Mouse (Mus musculus) cerebellum, adult 11-12 months (tissue): ENCODE results near the gene Celf2.

Experiments
- DNase-seq: peaks from one replicate; pipeline ENCODE4 v3.0.0; 2022

The Celf2 gene

DNA sequence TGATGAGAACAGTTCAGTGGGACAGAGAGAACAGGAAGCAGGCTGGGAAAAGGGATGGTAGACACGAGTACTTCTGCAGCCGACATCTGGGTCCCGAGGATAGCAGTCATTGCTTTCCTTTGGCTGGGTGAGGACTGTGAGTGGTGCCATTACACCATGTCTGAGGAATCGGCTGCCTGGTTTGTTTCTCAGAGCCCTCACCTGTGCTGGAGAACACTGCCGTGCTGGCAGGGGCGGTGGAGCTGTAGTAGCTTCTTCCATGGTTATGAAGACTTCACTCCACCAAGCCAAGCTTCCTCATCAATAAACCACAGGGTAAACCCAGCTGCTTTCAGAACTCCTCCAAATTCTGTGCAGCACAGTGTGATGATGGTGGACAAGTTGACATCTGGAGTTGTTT lies 860.5 kb downstream of the Celf2 start:
- no peak for DNase-seq

- no peak for DNase-seq
Measured at GRCm38 (mm10) chr2:6647028-6647427, 862.3 kb downstream of the Celf2 start.

DNA sequence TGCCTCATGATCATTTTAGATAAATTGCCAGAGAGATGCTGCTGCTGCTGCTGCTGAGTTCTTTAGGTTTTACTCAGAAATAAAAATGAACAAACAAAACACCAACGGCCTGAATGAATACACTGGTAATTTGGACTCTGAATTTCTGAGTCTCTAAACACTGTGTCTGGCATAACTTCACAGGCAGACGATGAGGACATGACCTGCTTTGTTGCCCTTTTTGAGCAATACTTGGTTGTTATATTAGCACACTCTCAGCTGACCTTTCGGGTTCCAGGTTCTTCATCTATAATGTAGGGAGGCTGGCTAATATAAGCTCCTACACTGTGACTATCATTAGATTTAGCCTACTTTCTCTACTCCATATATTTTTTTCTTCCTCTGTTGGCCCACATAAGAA lies 863.0 kb downstream of the Celf2 start:
- DNase-seq, result no peak

DNA sequence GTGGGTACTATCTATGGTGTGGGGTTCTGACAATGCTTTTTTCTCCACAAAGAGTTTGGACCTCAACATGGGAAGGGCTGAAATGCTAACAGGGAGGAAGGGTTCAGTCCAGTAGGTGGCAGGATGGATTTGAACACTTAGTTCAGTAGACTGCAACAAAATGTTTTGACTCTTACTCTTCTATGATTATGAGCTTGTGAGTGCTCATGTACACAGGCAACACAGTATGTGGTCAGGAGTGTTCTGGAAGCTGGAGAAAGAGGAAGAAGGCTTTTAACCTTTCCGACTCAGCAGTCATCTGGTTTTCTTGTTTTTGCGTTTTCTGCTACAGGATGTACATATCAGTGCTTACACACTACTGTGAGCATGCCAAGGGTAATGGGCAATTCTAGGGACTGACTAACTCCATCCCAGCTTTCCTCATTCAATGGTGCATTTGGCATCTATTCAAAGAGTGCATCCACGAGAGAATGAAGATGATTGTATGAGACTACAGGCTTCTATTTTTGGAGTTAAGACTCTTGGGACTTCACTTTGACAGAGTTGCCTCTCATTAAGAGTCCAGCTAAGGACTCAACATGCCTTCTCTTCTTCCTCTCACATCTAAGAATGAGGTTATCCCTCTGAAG lies 867.0 kb downstream of the Celf2 start:
- no peak for DNase-seq

GRCm38 (mm10) chr2:6639370-6639769 lies 870.0 kb downstream of the Celf2 start:
- no peak for DNase-seq

- DNase-seq, result no peak
Measured at GRCm38 (mm10) chr2:6637147-6637546, 872.2 kb downstream of the Celf2 start.

- DNase-seq, result no peak
Measured at GRCm38 (mm10) chr2:6634899-6635298, 874.5 kb downstream of the Celf2 start.

- no peak for DNase-seq
Measured at GRCm38 (mm10) chr2:6633115-6633514, 876.2 kb downstream of the Celf2 start.

- DNase-seq, result no peak
Measured at GRCm38 (mm10) chr2:6623802-6624201, 885.6 kb downstream of the Celf2 start.

- DNase-seq, result no peak
Measured at GRCm38 (mm10) chr2:6622082-6622481, 887.3 kb downstream of the Celf2 start.

DNA sequence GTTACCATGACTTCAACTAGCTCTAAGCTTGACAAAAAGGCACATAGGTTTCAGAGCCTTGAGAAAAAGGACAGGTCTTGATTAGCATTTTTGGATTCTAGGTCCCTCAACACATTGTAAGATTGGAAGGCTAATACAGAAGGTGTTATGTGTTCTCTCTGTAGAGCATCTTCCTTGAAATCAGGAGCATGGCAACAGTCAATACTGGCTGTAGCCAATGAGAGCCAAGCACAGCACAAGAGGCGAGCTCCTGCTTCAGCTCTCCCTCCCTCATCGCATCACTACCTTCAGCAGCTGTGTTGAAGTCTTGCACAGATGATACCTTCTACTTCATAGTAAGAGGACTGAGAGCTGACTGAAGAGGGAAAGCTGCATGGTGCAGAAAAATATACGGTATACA lies 890.5 kb downstream of the Celf2 start:
- no peak for DNase-seq

DNA sequence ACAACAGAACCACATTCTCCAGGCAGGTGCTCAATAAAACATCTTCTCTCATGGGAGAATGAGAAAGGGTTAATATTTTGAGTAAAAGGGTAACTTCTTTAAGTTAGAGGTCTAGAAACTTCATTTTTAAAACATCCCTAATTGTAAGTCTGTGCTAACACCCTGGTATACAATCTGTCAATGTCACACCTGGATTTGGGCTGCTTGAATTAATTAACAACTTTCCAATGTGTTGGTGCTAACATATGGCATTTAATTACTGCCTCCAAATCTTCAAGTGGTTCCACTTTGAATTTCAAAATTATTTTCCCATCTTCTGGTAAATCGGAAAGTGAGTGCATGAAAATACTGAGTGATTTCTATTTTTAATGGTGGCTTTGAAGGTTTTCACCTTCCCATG lies 890.9 kb downstream of the Celf2 start:
- DNase-seq, result no peak

- no peak for DNase-seq
Measured at GRCm38 (mm10) chr2:6604347-6604746, 905.0 kb downstream of the Celf2 start.

- DNase-seq, result no peak
Measured at GRCm38 (mm10) chr2:6603880-6604279, 905.5 kb downstream of the Celf2 start.

DNA sequence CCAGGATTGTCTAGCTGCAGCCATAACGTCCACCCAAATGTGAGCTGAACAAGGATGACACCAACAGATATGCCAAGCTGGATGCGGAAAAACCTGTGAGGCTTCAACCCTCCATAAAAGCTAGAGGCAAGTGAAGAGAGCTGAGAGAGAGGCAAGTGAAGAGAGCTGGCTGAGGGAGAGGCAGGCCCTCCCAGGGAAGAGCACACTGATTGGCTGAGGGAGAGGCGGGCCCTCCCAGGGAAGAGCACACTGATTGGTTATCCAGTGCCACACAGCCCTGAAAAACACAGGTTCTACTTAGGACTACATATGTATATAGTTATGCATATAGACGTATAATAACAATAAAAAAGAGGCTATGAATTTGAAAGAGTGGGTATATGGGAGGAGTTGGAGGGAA lies 907.2 kb downstream of the Celf2 start:
- no peak for DNase-seq

GRCm38 (mm10) chr2:6598879-6599167 lies 910.5 kb downstream of the Celf2 start:
- DNase-seq, result no peak

DNA sequence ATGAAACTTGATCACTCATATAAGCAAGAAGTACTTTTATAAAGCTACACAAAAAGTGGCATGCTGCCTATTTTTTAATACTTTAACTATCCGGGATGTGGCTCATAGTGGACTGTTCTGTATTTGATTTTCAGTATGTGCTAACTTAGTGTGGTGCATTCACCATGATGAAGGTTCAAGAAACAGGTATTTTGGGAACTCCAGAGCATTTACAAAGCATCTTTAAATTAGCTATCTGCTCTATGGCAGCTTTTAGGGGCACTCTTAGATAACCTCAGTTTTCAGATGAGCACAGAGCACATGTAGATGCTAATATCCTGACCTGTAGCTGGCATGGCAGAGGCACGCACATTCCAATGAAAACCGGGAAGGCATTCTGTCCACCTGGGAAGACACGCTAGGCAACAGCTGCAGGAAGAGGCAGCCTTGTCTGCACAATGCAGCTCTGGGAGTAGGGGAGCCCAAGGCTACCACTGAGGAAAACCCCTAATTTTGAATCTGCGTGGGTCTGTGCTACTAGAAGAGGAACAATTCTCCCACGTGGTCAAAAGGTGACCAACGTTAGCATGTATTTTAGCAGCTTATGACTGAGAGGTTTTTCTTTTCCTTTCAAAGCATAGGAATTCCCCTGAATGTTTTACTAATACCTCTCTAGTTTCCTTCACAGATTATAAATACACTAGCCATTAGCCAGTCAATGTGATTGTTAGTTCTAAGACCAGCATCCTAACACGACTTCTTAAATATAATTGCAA lies 911.1 kb downstream of the Celf2 start:
- no peak for DNase-seq

DNA sequence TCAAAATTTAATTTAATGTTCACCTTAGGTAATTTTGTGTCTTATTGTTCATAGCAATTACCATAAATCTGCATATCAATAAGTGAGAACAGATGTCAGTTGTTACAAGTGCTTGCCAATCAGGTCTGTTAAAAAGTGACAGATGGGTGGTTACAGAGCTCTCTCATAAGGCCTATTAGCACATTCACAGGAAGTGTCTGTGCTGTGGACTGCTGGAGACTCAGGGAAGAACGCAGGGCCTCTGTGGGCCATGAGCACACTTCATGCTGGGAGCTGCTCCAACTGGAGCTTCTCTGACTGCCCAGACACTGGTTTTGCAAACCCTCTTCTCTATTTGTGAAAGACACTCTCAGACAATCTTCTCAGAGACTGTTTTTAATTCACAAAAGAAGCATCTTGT lies 914.6 kb downstream of the Celf2 start:
- DNase-seq, result peak; percentile 39

DNA sequence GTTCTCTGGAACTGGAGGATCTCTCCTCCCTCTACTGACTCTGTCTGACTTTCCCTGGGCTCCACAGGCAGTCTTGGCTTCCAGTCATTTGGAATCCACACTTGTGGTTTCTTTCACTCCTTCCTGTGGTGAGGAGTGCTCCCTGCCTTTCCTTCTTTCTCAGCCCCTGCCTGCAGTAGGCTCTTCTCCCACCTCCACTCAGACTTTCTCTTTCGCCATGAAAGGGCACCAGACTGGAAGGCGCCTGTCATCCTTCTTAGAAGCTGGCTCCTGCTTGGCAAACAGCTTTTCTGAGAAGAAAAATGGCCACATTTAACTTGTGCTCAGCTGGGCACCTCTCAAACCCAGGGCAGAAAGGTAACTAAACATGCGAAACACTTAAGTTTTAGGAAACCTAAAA lies 915.2 kb downstream of the Celf2 start:
- peak; percentile 20 for DNase-seq

DNA sequence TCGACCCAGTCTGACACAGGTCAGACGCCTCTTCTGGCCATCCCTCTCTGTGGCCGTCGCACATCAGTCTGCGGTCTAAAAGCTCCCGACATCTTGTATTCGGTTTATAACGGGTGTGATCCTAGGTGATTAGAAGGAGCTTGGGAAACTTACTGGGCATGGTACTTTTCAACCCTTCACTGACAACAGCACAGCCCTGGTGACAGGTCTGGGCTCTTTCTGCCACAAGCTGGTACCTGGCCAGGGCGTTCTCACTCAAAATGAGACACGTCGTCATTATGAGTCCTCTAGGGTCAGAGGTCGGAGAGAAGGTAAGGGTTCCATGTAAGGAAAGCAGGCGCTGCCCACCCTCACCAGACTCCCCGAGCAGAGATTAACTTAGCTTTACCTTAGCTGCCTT lies 915.6 kb downstream of the Celf2 start:
- no peak for DNase-seq

- no peak for DNase-seq
Measured at GRCm38 (mm10) chr2:6586122-6586681, 923.2 kb downstream of the Celf2 start.

GRCm38 (mm10) chr2:6585069-6585754 lies 924.2 kb downstream of the Celf2 start:
- no peak for DNase-seq

- no peak for DNase-seq
Measured at GRCm38 (mm10) chr2:6582711-6583110, 926.7 kb downstream of the Celf2 start.

- no peak for DNase-seq
Measured at GRCm38 (mm10) chr2:6580066-6580465, 929.3 kb downstream of the Celf2 start.
